Mouse (Mus musculus) spleen, postnatal 10 days (tissue): Measurements from ENCODE around the gene Mmel1.

Experiments used
- DNase-seq, 2 experiments: peaks; one replicate each; pipeline ENCODE4 v3.0.0; 2021 to 2022; ENCODE audit warnings: low spot score in 2 of 2

Mmel1 gene

GRCm38 (mm10) chr4:154869440-154869839 lies at the start of gene Mmel1:
Mmel1 (plus strand) TSS chr4:154869585.
- DNase-seq = no peak

GRCm38 (mm10) chr4:154825662-154826061 lies 43.7 kb upstream of the Mmel1 start:
- DNase-seq = peak; percentile 15 to 50

GRCm38 (mm10) chr4:154826224-154826623 lies 43.2 kb upstream of the Mmel1 start:
- DNase-seq = no peak

- no peak for DNase-seq
Observed at GRCm38 (mm10) chr4:154827181-154827580, 42.2 kb upstream of the Mmel1 start.

GRCm38 (mm10) chr4:154827861-154828610 lies 41.3 kb upstream of the Mmel1 start:
- no peak for DNase-seq

- no peak for DNase-seq
Observed at GRCm38 (mm10) chr4:154831915-154832573, 37.3 kb upstream of the Mmel1 start.

- no peak for DNase-seq
Observed at GRCm38 (mm10) chr4:154836183-154836915, 33.0 kb upstream of the Mmel1 start.

GRCm38 (mm10) chr4:154837170-154837569 lies 32.2 kb upstream of the Mmel1 start, which contains the start of gene Ttc34:
Ttc34 (plus strand) TSS chr4:154837459.
- DNase-seq = peak; percentile 54 to 72

- DNase-seq = no peak
Observed at GRCm38 (mm10) chr4:154838741-154839140, 30.6 kb upstream of the Mmel1 start.

- no peak for DNase-seq
Observed at GRCm38 (mm10) chr4:154839406-154839805, 30.0 kb upstream of the Mmel1 start.

- DNase-seq = no peak
Observed at GRCm38 (mm10) chr4:154852696-154853095, 16.7 kb upstream of the Mmel1 start.

GRCm38 (mm10) chr4:154853881-154854280 lies 15.5 kb upstream of the Mmel1 start:
- no peak for DNase-seq

- no peak for DNase-seq
Observed at GRCm38 (mm10) chr4:154854676-154855345, 14.6 kb upstream of the Mmel1 start.

- peak in 1 of 2 experiments; percentile 61 for DNase-seq
Observed at GRCm38 (mm10) chr4:154855721-154856479, 13.5 kb upstream of the Mmel1 start.

- DNase-seq = no peak
Observed at GRCm38 (mm10) chr4:154856480-154856837, 12.9 kb upstream of the Mmel1 start.

GRCm38 (mm10) chr4:154856882-154857281 lies 12.5 kb upstream of the Mmel1 start:
- no peak for DNase-seq

GRCm38 (mm10) chr4:154857366-154858240 lies 11.8 kb upstream of the Mmel1 start:
- peak in 1 of 2 experiments; percentile 8 for DNase-seq

- peak in 1 of 2 experiments; percentile 2 for DNase-seq
Observed at GRCm38 (mm10) chr4:154858601-154859000, 10.8 kb upstream of the Mmel1 start.

GRCm38 (mm10) chr4:154861967-154862366 lies 7.4 kb upstream of the Mmel1 start:
- peak in 1 of 2 experiments; percentile 9 for DNase-seq

- DNase-seq = peak in 1 of 2 experiments; percentile 9
Observed at GRCm38 (mm10) chr4:154863436-154863935, 5.9 kb upstream of the Mmel1 start.
